Mouse (Mus musculus) hindbrain, embryonic 12.5 days (tissue): ENCODE results near the gene Mycbpap. TPM values are rescaled to one million over a fixed set of nuclear protein-coding genes. Genes with fewer than 3 reads are reported as not detected.

Experiments used
- ATAC-seq: fragments of 200-750 bp; cut with Nextera tagmentation; 2 replicates; pipeline ENCODE4 v1.8.0; 2017; ENCODE audit warnings: moderate TSS enrichment; ENCODE audit not compliant: low FRiP score
- H3K27ac ChIP-seq: fragments of 300-500 bp; sonication (generic); 2 replicates; pipeline ENCODE4 v1.5.1; 2016; ENCODE audit warnings: mild to moderate bottlenecking
- H3K27me3 ChIP-seq: fragments of 300-500 bp; sonication (generic); 2 replicates; pipeline ENCODE4 v1.6.1; 2016; ENCODE audit warnings: mild to moderate bottlenecking
- H3K36me3 ChIP-seq: fragments of 300-500 bp; sonication (generic); 2 replicates; pipeline ENCODE4 v1.6.1; 2016; ENCODE audit warnings: mild to moderate bottlenecking
- H3K4me1 ChIP-seq: fragments of 300-500 bp; sonication (generic); 2 replicates; pipeline ENCODE4 v1.6.1; 2016
- H3K4me2 ChIP-seq: fragments of 300-500 bp; sonication (generic); replicated peaks from 2 replicates; pipeline ENCODE4 v1.6.1; 2016; ENCODE audit warnings: mild to moderate bottlenecking
- H3K4me3 ChIP-seq: fragments of 300-500 bp; sonication (generic); 2 replicates; pipeline ENCODE4 v1.5.1; 2016; ENCODE audit warnings: mild to moderate bottlenecking
- H3K9ac ChIP-seq: fragments of 300-500 bp; sonication (generic); 2 replicates; pipeline ENCODE4 v1.6.1; 2016; ENCODE audit warnings: mild to moderate bottlenecking, moderate library complexity
- H3K9me3 ChIP-seq: fragments of 300-500 bp; sonication (generic); replicated peaks from 2 replicates; pipeline ENCODE4 v1.6.1; 2016; ENCODE audit warnings: mild to moderate bottlenecking
- WGBS: fragments of 180-500 bp; shearing (Covaris S2); methylation state at CpG from one replicate; pipeline ENCODE4 v1.1.7; 2016; 5-methylcytosine and 5-hydroxymethylcytosine counted together
- polyA plus RNA-seq: library from polyadenylated mRNA; unstranded; fragments of >200 nt; fragmentation: Nextera tagmentation; extraction: Ambion mirVana; gene quantifications from 2 replicates; pipeline ENCODE4 v1.2.1, GENCODE M21; 2016

Mycbpap gene
- polyA plus RNA-seq, 1 experiment from 2014 or later: 4.2 TPM

DNA sequence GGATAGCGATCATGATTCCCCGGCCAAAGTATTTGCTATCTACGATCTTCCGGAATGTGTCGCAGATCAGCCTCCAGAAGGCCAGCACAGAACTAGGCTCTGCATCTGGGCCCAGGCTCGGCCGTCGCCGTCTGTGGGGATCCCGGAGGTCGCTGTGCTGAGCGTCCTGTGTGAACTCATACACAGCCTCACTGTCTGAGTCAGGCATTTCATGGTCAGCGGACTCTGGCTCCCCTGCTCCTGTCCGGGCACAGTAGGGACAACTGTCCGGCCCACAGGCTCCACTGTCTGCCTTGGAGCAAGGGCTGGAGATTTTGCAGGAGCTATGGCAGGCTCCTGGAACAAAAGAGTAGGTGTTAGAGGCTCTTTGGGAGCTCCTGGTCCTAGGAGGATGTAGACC lies 64.5 kb downstream of the Mycbpap start:
- H3K9me3 ChIP-seq: no peaks in the 10 kb centered on the region
- H3K36me3 ChIP-seq: peaks cover 56% of the 10 kb centered on the region
- WGBS: 89% methylated on average over 15 of the region's 15 CpGs
- no peak overlapping the region for H3K9ac ChIP-seq
- no peak overlapping the region for H3K4me2 ChIP-seq
- H3K27me3 ChIP-seq: no peaks in the 10 kb centered on the region
- H3K4me1 ChIP-seq: peaks cover 12% of the 10 kb centered on the region
- ATAC-seq: no peak
- no peak overlapping the region for H3K4me3 ChIP-seq
- H3K27ac ChIP-seq: no peak overlapping the region

DNA sequence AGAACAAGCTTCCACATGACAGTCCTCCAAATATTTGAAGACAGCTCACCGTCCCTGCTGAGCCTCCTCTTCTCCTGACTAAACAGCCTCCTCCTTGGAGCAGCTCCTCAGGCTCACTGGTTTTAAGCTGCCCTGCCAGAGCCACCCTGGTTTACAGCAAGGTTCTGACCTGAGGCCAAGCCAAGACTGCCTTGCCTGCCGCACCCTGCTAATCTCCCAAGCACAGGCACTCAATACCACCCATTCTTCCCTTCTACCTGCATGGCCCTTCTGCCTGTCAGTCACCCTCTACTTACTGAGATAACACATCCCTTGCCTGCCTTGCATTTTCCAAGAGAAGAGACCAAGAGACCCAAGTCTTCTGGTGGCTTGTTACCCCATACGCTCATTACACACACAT lies 65.2 kb downstream of the Mycbpap start:
- H3K9me3 ChIP-seq: no peaks in the 10 kb centered on the region
- WGBS: 81% methylated on average over 3 of the region's 3 CpGs
- no peak overlapping the region for H3K4me2 ChIP-seq
- H3K36me3 ChIP-seq: peaks cover 50% of the 10 kb centered on the region
- no peak overlapping the region for H3K27ac ChIP-seq
- H3K9ac ChIP-seq: no peak overlapping the region
- no peak for ATAC-seq
- H3K4me3 ChIP-seq: no peak overlapping the region
- peaks cover 18% of the 10 kb centered on the region for H3K4me1 ChIP-seq
- H3K27me3 ChIP-seq: no peaks in the 10 kb centered on the region

DNA sequence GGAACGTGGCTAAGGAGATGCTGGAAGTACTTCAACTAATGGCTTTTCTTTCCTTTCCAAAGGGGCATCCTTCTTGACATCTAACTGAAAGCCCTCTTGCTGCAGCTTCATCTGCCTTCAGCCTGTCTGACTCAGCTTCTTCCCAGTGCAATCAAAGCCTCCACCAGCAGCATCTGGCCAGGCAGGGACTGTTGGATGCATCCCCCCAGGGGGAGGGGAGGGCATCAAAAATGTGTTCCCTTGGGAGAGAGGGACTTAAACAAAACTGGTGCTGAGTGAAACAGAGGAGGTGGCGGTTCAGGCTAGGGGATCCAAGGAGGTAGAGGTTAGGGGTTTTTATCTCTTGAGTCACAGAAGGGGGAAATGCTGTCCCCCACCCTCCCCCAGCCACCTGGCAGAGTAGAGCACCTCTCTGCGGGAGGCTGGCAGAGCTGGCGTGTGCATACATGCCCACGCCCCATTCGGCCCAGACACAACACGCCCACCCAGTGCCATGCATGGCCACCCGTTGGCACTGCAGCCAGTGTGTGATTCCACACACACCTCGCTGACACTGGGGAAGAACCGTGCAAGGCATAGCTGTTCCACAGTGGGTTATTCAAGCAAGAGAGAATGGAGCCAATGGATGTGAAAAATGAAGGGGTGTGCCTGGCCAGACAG lies 66.3 kb downstream of the Mycbpap start:
- Histone ChIP-seq H3K36me3 (peaks cover 40% of the 10 kb centered on the region), H3K27ac (no peak overlapping the region)

DNA sequence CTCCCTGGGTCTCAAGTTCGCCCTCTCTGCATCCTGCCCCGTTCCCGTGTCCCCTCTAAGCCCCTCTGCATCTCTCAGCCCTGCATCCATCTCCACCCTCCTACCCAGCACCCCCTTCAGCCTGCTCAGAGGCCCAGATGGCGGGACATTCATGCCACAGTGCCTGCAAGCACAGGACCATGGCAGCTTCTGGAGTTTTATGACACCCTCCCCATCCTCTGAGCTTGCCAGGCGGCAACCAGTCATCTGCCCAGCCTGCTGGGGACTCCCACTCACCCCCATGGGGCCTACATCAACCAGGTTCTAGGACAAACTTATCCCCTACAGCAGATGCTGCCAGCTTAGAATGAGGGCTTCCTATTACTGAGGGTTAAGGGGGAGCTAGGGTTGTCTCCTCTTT lies 66.8 kb downstream of the Mycbpap start:
- peaks cover 26% of the 10 kb centered on the region for H3K4me1 ChIP-seq
- no peak overlapping the region for H3K4me3 ChIP-seq
- H3K4me2 ChIP-seq: no peak overlapping the region
- H3K9ac ChIP-seq: peak overlapping the region; percentile 28; the same call in 1 of the 2 replicates
- peak overlapping the region; percentile 31; the same call in 1 of the 2 replicates for H3K27ac ChIP-seq
- no peaks in the 10 kb centered on the region for H3K9me3 ChIP-seq
- H3K36me3 ChIP-seq: peaks cover 39% of the 10 kb centered on the region
- no peaks in the 10 kb centered on the region for H3K27me3 ChIP-seq
- ATAC-seq: no peak
- WGBS: 66% methylated on average over 5 of the region's 5 CpGs

More for the DNA sequence above, 66.3 kb downstream of the Mycbpap start:
- Histone ChIP-seq H3K9me3 (no peaks in the 10 kb centered on the region), H3K4me2 (no peak overlapping the region), H3K27me3 (no peaks in the 10 kb centered on the region), H3K4me1 (peaks cover 23% of the 10 kb centered on the region), H3K4me3 (no peak overlapping the region), H3K9ac (no peak overlapping the region)
- 0 out of 2 replicates have a peak, but pooled peaks have one; percentile 11 for ATAC-seq
- 76% methylated on average over 10 of the region's 10 CpGs for WGBS

Other genes with a start within 250 kb of the Mycbpap start
- 0.31 and 0.48 TPM in 2 replicates for gene Gm21885, start 239.9 kb downstream of the Mycbpap start, polyA plus RNA-seq
- gene Luc7l3, start 199.8 kb downstream of the Mycbpap start, polyA plus RNA-seq: 153 and 167 TPM in 2 replicates
- 27.3 and 28.7 TPM in 2 replicates for gene Ankrd40, start 193.7 kb downstream of the Mycbpap start, polyA plus RNA-seq
- gene Abcc3, start 128.7 kb downstream of the Mycbpap start, polyA plus RNA-seq: 0.81 and 1.2 TPM in 2 replicates
- gene Cacna1g, start 47.5 kb downstream of the Mycbpap start, polyA plus RNA-seq: 19.1 and 21.4 TPM in 2 replicates
- gene Spata20, start 35.6 kb downstream of the Mycbpap start, polyA plus RNA-seq: 0.08 TPM in 1 of 2 replicates, not detected in the other
- gene Epn3, start 21.8 kb downstream of the Mycbpap start, polyA plus RNA-seq: 1.7 and 2.5 TPM in 2 replicates
- 3.4 and 4.6 TPM in 2 replicates for gene Rsad1, start 27.5 kb upstream of the Mycbpap start, polyA plus RNA-seq
- gene Chad, start 43.3 kb upstream of the Mycbpap start, polyA plus RNA-seq: 0.98 and 1.5 TPM in 2 replicates
- gene Acsf2, start 80.1 kb upstream of the Mycbpap start, polyA plus RNA-seq: 3.3 and 3.5 TPM in 2 replicates
- 208 and 212 TPM in 2 replicates for gene Lrrc59, start 108.0 kb upstream of the Mycbpap start, polyA plus RNA-seq
- 126 and 131 TPM in 2 replicates for gene Mrpl27, start 132.0 kb upstream of the Mycbpap start, polyA plus RNA-seq
- 20.8 and 21.3 TPM in 2 replicates for gene Eme1, start 132.2 kb upstream of the Mycbpap start, polyA plus RNA-seq
- gene Xylt2, start 155.8 kb upstream of the Mycbpap start, polyA plus RNA-seq: 19.4 and 20.3 TPM in 2 replicates
- 0.12 TPM in 1 of 2 replicates, not detected in the other for gene Gm11541, start 182.8 kb upstream of the Mycbpap start, polyA plus RNA-seq
- 0.23 and 0.38 TPM in 2 replicates for gene Cdc34b, start 220.0 kb upstream of the Mycbpap start, polyA plus RNA-seq